Mouse (Mus musculus) brain, embryonic 14.5 days (tissue): Measurements from ENCODE around the gene Ttc32.

Source experiments
- CTCF ChIP-seq: fragments of 200-500 bp; IDR thresholded peaks from 2 replicates; pipeline ENCODE4 v1.5.1; 2012; ENCODE audit warnings: inconsistent platforms, mild to moderate bottlenecking, moderate library complexity, borderline replicate concordance; ENCODE audit not compliant: insufficient read depth, insufficient read length; ENCODE audit errors: extremely low read depth
- POLR2A ChIP-seq: fragments of 200-500 bp; IDR thresholded peaks from 2 replicates; pipeline ENCODE4 v1.6.1; 2012; ENCODE audit warnings: mild to moderate bottlenecking, inconsistent platforms, borderline replicate concordance; ENCODE audit not compliant: poor library complexity, insufficient read depth, insufficient read length, severe bottlenecking; ENCODE audit errors: extremely low read depth

GRCm38 (mm10) chr12:9023031-9023430 is 6.8 kb upstream of the Ttc32 start:
- TF ChIP-seq CTCF = peak; percentile 35; the same call in 1 of the 2 replicates
- TF ChIP-seq POLR2A = no peak
